Mouse (Mus musculus) large intestine, adult 2 months (tissue): ENCODE results near the gene Znhit6. TPM values are rescaled to one million over a fixed set of nuclear protein-coding genes. Genes with fewer than 3 reads are reported as not detected.

Experiments used
- polyA plus RNA-seq: library from polyadenylated mRNA; depleted of rRNA; stranded (reverse); fragments of >200 nt; gene quantifications from 2 replicates; pipeline ENCODE4 v1.2.3, GENCODE M21; 2012; rRNA removed

Gene Znhit6
- polyA plus RNA-seq, 1 experiment, result 3.2 TPM

Other genes with a start within 250 kb of the Znhit6 start
- gene Ccn1, start 73.8 kb downstream of the Znhit6 start, polyA plus RNA-seq, result 6.4 and 9.8 TPM in 2 replicates
- 9.4 and 25.1 TPM in 2 replicates for gene Ddah1, start 182.5 kb downstream of the Znhit6 start, polyA plus RNA-seq